Mouse (Mus musculus): ENCODE data around the gene Smad3.

Smad3 gene

GRCm38 (mm10) chr9:63696463-63697105, 61.2 kb downstream of the Smad3 start:
- DNase-seq = no peak

DNA sequence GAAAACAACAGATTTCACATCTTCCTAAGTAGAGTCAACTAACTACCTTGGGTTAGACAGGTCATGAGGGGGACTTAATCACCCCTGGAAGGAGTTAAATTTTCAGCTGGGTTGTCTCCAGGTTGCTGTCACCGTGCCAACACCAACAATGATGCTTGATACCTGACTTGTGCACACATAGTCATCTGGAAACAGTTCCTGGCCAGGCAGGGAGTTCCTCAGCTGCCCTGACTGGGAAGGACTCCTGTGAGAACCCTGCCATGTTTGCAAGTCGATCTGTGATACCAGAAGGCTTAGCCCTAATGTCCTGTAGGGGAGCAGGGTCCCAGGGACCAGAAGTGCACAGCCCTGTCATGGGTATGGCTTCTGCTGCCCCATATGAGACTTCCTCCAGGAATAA, 65.8 kb downstream of the Smad3 start:
- no peak for DNase-seq

DNA sequence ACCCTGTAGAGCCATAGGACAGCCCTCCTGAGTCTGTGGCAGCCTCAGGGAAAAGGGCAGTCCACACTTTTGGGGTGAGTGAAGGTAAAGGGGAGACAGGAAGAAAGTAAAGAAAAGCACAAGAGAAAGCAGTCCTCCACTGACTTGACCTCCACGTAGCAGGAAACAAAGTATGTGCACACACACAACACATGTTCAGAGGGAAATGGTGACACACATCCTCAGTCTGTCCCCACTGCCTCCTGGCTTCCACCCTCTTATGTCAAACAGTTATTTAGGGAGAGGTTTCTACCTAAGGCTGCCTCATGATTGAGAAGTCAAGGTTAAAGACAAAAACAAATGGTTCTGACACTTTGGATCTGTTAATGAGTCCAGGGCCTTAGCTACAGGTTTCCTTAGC, 67.3 kb downstream of the Smad3 start:
- DNase-seq = no peak

DNA sequence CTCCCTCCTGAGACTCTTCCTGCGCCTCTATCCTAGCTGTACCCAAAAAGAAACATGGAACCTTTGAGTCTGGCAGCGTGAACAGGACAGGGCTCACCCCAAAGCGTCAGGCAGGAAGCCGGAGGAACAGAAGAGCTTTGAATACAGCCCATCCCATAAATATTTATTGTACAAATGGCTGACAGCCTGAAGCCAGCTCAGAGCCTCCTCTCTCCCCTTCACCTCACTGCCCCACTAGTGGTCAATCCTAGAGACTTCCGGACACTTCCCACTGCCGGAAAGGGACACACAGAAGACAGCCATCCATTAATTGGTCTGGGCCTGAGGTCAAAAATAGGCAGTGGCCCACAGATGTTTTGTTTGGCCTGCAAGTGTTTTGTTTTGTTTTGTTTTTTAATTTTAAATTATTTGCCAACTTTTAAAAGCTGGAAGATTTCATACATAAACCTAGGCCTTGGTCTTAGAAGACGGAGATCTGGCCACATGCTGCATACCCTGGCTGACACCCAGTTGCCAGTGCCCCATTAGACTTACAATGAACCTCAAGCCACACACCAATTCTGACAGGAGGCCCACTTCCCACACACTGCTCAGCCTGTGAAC, 70.3 kb downstream of the Smad3 start:
- DNase-seq = no peak

GRCm38 (mm10) chr9:63685352-63685751, 72.4 kb downstream of the Smad3 start:
- DNase-seq = no peak

DNA sequence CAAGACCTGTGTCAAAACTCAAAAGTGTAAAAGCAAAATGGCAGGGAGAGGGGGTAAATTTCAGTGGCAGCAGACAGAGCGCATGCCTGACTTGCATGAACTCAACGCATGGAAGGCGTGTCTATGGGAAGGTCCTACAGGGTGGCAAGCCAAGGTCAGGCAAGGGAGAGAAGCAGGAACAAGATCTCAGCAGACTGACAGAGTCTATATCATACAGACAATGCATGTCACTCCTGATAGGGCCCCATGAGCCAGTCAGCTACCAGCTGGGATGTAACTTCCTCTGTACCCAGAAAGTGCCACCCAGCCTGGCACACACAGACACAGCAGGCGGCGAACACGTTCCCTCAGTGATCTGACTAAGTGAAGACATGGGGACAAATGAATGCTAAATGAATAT, 73.5 kb downstream of the Smad3 start:
- no peak for DNase-seq

DNA sequence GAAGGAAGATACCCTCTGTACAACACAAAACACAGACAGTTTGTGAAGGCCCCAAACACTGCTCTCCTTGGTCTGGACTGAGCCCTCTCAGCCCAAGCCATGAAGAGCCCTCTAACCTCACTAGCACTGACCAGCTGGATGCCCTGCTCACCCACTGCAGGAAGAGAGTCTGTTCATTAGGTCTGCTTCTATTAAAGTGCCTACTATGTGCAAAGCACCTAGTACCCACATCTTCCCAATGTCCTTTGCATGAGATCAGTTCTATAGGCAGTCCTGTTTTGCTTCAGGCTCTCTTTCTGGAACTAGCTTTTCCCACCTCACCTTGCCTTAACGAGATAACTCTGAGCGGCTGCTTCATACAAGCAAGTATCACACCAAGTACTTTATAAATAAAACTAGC, 74.9 kb downstream of the Smad3 start:
- DNase-seq = no peak

DNA sequence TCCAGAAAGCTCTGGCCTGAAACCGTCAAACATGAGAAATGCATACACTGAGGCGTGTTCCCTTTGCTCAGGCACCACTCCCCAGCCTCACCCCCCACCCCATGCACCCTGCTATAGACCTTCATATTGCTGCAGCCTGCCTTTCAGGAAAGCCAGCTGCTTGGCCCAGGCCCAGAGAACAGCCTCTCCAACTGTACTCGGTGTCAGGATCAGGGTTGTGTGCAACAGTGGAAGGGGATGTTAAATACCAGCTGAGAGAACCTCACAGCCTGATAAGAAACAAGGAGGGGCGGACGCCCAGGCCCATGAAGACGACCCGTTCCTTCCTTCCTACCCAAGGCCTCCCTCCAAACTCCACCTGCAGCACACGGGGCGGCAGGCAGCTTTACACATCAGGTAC, 75.5 kb downstream of the Smad3 start:
- DNase-seq = no peak

DNA sequence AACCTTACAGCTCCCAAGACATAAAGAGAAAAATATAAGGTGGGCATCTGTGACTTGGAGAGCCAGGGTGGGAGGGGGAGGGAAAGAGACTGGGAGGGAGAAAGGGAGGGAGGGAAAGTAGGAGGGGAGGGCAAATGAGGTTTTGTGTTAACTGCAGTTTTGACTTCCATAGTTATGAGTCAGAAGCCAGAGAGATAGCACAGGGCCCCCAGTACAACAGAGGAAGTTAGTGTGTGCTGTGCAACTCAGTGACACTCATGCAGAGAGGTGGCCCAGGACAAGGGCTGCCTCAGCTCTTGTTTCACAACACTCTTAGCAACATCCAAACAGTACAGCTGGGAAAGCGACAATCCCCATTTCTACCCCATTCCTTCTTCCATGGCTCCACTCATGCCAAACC, 79.7 kb downstream of the Smad3 start:
- DNase-seq = no peak

DNA sequence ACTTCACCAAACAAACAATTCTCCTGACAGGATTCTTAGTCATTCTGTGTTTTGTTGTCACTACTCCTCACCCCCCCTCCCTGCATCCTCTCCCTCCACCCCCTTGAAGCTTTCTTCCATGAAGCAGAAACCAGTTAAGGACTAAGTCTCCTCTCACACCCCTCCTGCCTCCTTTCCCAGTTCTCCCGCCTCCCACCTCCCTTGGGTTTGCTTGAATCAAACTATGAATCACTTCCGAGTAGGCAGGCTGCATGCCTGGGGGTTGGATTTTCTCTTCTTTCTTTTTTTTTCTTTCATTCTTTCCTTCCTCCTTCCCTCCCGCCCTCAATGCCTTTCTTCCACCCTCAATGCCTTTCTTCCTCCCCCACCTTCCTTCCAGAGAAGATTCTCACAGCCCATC, 80.2 kb downstream of the Smad3 start:
- no peak for DNase-seq

DNA sequence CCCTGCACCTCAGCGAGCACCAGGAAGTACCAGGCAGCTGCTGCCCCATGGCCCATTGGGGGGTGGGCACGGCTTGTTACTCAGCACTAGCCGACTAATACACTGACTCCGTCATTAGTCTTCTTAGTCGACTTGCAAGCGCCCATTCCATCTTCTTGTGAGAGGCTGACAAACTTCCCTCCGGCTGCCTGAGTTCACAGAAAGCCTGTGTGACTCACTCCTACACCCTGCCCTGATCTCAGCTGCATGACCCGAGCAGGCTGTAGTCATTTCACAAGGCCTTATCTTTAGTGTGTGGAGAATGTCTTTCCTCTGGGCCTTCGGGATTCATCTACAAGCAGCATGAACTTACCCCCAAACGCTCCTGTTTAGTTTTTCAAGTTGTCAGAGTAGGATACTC, 83.2 kb downstream of the Smad3 start:
- no peak for DNase-seq

DNA sequence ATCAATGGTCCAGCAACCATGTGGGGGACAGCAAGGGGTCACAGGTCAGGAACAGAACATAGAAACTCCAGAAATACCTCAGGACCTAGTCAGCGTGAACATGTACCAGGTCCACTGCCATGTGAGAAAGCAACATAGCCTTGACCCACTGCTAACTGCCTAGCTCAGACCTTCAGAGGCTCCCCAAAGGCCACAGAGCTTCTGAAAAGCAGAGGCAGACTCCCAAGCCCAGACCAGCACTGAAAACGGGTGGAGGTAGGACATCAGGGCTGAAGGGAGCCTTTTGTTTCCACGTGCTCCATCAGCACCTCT, 84.3 kb downstream of the Smad3 start:
- DNase-seq = no peak

DNA sequence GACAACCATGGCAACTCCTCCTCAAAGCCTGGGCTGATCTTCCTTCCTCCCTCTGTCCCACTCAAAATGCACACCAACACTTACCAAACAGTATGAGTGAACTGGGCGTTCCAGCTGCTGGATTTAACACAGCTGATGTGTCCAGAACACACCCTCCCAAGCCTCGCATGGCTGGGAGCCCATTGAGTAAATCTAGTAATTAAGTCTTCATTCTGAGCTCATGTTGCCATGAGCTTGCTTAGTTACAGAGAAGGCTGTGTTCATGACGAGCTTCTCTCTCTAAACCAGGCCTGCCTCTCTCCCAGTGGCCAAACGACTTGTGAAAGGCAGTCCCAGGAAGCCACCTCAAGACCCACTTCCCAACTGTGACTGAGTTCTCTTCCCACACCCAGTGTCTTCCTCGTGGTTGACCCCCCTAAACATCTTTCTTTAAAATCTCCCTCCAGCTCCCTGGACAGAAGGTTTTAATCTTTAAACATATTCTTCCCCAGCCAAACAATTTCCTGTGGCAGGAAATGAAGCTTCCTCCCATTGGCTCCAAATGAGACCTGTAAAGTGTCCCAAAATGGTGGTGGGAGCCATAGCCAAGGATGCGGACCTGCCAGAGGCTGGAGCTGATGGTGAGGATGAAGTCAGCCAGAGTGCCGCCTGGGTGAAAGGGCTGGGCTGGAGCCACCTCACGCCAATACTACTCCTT, 84.8 kb downstream of the Smad3 start:
- no peak for DNase-seq

- DNase-seq = no peak
Observed at GRCm38 (mm10) chr9:63669816-63670215, 88.0 kb downstream of the Smad3 start.

- DNase-seq = no peak
Observed at GRCm38 (mm10) chr9:63668621-63669020, 89.2 kb downstream of the Smad3 start.

DNA sequence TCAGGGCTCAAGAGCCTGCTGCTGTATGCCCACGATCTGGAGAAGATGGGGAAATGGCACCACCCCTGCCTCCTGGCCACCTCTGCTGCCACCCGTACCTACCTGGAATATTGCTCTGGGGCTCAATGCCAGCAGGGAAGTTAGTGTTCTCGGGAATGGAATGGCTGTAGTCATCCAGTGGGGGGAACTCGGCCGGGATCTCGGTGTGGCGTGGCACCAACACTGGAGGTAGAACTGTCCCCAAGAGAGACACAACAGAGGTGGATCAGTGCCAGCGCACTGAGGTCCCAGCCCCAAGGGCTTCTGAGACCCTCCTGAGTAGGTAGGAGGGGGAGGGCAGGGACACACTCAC, 90.4 kb downstream of the Smad3 start:
- DNase-seq = no peak

DNA sequence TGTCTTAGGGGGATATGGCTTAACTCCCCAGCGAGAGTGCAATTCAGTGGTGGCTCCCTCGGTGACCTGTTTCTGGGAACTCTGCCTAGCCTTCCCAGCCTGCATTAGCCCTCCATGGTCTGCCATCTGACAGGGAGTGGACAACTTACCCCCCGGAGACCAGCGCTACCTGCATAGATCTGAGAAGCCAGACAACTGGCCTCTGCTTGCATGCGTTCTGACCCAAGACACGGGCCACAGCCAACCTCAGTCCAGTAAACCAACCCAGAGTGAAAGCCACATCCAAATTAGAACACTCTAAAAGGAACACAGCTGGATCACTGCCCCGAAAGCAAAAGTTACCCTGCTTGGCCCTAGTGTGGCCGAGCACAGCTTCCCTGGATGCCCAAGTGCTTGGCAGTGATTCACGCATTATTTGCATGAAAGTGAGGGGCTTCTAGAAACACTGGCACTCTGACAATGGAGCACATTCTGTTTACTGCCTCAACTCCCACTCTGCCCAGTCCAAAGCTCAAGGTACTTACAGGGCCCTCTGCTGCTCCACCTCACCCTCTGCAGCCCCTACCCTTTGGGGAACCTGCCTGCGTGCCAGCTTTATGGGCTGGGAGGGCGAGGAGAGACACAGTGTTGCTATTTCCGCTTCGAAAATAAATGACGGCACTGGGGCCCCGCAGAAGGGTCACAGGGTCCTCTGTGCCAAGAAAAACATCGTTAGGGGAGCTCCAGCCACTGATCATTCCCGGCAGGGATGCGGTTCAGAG, 91.0 kb downstream of the Smad3 start:
- no peak for DNase-seq

DNA sequence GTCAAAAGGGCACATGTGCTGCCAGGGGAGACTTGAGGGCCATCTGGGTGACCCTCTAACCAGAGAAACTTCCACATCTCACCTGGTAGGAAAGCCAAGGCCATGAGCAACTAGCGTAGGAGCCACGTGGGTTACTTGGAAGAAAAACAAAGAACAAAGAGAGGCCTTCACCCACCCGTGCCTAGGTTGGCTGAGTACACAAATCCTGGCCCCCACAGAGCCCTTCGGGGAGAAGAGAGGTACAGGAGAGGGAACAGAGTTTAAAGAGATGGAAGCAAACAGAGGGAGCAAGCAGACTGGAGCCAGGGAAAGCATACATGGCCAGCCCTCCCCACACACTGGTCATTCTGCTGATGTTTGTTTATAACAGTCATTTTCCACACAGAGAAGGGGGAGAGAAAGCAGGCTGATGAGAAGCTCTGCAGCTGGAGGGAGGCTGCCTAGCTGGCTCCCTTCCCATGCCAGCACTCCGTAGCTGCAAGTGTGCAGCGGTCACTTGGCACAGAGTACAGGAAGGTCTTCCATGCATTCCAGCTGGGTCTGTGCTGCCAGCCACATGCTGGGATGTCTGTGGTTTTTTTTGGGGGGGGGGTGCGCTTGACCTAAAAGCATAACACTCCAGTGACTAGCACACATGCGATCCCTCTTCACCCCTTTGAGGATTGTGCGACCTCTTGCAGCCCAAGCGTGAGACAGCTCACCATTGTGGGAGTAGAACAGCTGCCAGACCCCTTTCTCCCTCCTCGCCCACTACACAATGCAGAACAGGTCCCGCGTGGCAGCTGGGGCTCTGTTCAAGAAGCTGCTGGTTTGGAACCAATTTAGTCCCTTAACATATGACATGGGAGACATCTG, 92.8 kb downstream of the Smad3 start:
- DNase-seq = no peak

DNA sequence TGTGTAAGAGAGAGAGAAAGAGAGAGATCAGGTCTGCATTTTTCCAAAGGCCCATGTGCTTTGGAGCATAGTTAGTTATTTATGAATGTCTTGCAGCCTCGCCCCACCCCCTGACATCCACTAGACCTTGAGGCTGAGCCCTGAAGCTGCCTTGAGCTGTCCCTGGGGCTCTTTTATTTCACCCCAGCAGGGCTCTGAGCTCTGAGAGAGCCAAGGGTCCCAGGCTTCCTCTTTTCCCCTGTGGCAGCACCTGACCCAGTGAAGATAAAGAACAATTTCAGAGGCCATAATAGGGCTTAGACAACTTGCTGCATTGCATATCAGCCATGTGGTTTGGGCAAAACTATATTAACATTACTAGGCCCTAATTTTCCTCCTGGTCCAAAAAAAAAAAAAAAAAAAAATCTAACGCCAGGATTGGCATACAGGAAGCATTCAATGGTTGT, 93.5 kb downstream of the Smad3 start:
- DNase-seq = no peak

DNA sequence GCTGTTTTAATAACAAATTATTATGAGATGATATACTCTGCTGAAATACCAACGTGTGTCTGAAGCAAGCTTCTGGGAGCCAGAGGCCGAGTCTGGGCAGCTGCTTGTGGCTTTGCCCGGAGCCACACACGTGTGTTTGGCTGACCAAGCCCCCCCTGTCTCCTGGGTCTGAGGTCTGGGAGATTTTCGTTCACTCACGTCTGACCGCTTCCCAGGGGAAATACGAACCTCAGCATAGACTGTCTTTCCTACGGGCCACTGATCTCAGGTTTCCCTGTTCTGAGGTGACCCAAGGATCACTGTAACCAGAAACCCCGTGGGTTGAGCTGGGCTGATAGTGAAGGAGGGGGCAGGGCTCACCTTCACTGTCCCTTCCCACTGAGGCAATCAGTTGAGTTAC, 94.6 kb downstream of the Smad3 start:
- no peak for DNase-seq

- no peak for DNase-seq
Observed at GRCm38 (mm10) chr9:63662759-63663158, 95.0 kb downstream of the Smad3 start.

- DNase-seq = no peak
Observed at GRCm38 (mm10) chr9:63660691-63661090, 97.1 kb downstream of the Smad3 start.

DNA sequence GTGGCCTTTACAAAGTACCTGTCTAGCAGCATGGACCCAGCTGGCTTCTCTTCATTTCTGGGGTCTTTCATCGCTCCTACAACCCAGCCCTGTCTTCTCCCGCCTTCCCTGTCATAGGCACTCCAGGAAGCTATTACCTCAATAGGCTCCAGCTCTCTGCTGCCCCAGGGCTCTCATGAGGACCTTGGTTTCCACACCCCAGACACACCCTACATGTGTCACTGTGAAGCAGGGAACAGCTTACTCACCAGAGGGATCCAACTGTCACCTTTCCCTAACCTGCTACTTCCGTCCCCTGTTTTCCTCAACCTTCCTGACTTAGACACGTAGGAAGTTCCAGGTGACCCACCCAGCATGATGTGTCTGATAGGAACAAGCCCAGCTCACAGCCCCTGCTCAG, 97.7 kb downstream of the Smad3 start:
- DNase-seq = no peak
